Mouse (Mus musculus) intestine, embryonic 16.5 days (tissue): ENCODE data around the gene Fbxo34. TPM values are rescaled to one million over a fixed set of nuclear protein-coding genes. Genes with fewer than 3 reads are reported as not detected.

ENCODE experiments used
- ATAC-seq: fragments of 200-750 bp; cut with Nextera tagmentation; 2 replicates; pipeline ENCODE4 v1.8.0; 2017; ENCODE audit warnings: moderate TSS enrichment, moderate library complexity
- H3K27ac ChIP-seq: fragments of 300-500 bp; sonication (generic); 2 replicates; pipeline ENCODE4 v1.5.1; 2014; ENCODE audit warnings: mild to moderate bottlenecking, low read length
- H3K27me3 ChIP-seq: fragments of 300-500 bp; sonication (generic); replicated peaks from 2 replicates; pipeline ENCODE4 v1.6.1; 2014; ENCODE audit warnings: low read length, control low read depth, mixed read lengths; ENCODE audit not compliant: control insufficient read depth, insufficient read depth
- H3K36me3 ChIP-seq: fragments of 300-500 bp; sonication (generic); 2 replicates; pipeline ENCODE4 v1.6.1; 2014; ENCODE audit warnings: low read length, control low read depth; ENCODE audit not compliant: control insufficient read depth, insufficient read depth
- H3K4me1 ChIP-seq: fragments of 300-500 bp; sonication (generic); 2 replicates; pipeline ENCODE4 v1.6.1; 2014; ENCODE audit warnings: low read length, control low read depth, mixed read lengths; ENCODE audit not compliant: control insufficient read depth, insufficient read depth
- H3K4me2 ChIP-seq: fragments of 300-500 bp; sonication (generic); 2 replicates; pipeline ENCODE4 v1.6.1; 2014; ENCODE audit warnings: low read depth, low read length, control low read depth
- H3K4me3 ChIP-seq: fragments of 300-500 bp; sonication (generic); 2 replicates; pipeline ENCODE4 v1.5.1; 2014; ENCODE audit warnings: mild to moderate bottlenecking, low read length
- H3K9ac ChIP-seq: fragments of 300-500 bp; sonication (generic); 2 replicates; pipeline ENCODE4 v1.6.1; 2014; ENCODE audit warnings: low read depth, low read length
- H3K9me3 ChIP-seq: fragments of 300-500 bp; sonication (generic); 2 replicates; pipeline ENCODE4 v1.6.1; 2016; ENCODE audit warnings: low read length, control low read depth; ENCODE audit not compliant: control insufficient read depth
- WGBS: fragments of 180-500 bp; shearing (Covaris S2); extraction: QIAGEN DNeasy Blood & Tissue Kit; methylation state at CpG from one replicate; pipeline ENCODE4 v1.1.7; 2014; 5-methylcytosine and 5-hydroxymethylcytosine counted together
- polyA plus RNA-seq: library from polyadenylated mRNA; unstranded; fragments of >200 nt; fragmentation: Nextera tagmentation; extraction: Ambion mirVana; gene quantifications from 2 replicates; pipeline ENCODE4 v1.2.1, GENCODE M21; 2015

Fbxo34 gene
- polyA plus RNA-seq, 1 experiment from 2014 or later, result 20.4 TPM

DNA sequence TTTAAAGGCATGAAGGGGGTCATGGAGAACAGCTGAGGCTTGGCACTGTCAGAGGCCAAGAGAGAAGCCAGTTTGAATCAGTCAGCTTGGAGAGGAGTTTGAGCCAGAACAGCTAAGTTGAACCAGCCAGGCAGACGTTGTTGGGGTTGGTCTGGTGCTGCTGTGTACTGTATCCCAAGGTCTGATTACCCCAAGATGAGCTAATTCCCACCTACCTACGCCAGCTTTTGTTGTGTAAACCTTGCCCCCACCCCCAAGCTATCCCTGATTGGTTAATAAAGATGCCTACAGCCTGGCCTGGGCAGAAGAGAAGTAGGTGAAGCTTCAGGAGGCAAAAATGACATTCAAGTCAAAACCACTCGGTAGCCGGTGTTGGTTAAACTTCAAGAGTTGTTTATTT is 27.8 kb upstream of the Fbxo34 start:
- no peak overlapping the region for H3K4me3 ChIP-seq
- peaks cover 3% of the 10 kb centered on the region for H3K4me1 ChIP-seq
- WGBS, result 67% methylated on average over 4 of the region's 4 CpGs
- H3K27ac ChIP-seq, result no peak overlapping the region
- H3K9me3 ChIP-seq, result no peaks in the 10 kb centered on the region
- no peaks in the 10 kb centered on the region for H3K27me3 ChIP-seq
- H3K4me2 ChIP-seq, result no peak overlapping the region
- no peaks in the 10 kb centered on the region for H3K36me3 ChIP-seq
- ATAC-seq, result no peak
- H3K9ac ChIP-seq, result no peak overlapping the region

DNA sequence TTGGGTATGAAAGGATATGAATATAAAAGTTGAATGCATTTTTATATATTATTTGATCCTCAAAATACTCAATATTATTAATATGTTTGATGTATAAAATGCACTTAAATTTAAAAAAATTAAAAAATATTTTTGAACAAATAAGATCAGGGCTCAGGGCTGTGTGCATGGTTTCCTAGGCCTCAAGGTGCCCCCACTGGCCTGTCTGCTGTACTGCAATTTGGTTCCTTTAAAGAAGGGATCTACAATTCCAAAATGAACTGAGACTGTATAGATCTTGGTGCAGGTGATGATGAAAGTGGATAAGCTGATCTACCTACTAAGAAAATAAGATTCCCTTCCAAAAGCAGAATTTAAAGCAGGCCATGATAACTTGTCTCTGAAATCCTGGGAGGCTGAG is 17.2 kb upstream of the Fbxo34 start:
- Histone ChIP-seq H3K4me1 (no peaks in the 10 kb centered on the region), H3K9ac (no peak overlapping the region), H3K4me3 (no peak overlapping the region), H3K4me2 (no peak overlapping the region), H3K27ac (no peak overlapping the region), H3K36me3 (no peaks in the 10 kb centered on the region), H3K27me3 (no peaks in the 10 kb centered on the region), H3K9me3 (no peaks in the 10 kb centered on the region)
- no peak for ATAC-seq

DNA sequence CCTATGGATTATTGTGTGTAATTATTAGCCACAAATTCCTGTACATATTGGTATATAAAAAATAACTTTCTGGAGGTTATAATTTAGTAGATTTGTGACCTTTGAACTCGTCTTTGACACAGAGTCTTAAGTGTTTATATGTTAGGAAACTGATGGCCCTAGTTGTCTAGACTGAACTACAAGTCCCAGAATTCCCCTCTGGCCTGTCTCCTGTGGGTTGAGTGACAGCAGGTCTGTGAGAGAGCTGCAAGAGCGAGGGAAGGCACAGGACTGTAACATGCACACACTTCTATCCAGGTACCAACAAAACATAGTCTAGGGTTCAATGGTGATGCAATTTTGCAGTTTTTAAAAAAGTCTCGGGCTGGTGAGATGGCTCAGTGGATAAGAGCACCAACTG is 11.3 kb upstream of the Fbxo34 start:
- H3K4me1 ChIP-seq, result no peaks in the 10 kb centered on the region
- no peak overlapping the region for H3K9ac ChIP-seq
- ATAC-seq, result no peak
- no peaks in the 10 kb centered on the region for H3K36me3 ChIP-seq
- H3K4me3 ChIP-seq, result no peak overlapping the region
- H3K27ac ChIP-seq, result no peak overlapping the region
- H3K4me2 ChIP-seq, result no peak overlapping the region
- WGBS, result 74% methylated on average over 3 of the region's 3 CpGs
- H3K27me3 ChIP-seq, result no peaks in the 10 kb centered on the region
- peaks cover 2% of the 10 kb centered on the region; the same call in 1 of the 2 replicates for H3K9me3 ChIP-seq

DNA sequence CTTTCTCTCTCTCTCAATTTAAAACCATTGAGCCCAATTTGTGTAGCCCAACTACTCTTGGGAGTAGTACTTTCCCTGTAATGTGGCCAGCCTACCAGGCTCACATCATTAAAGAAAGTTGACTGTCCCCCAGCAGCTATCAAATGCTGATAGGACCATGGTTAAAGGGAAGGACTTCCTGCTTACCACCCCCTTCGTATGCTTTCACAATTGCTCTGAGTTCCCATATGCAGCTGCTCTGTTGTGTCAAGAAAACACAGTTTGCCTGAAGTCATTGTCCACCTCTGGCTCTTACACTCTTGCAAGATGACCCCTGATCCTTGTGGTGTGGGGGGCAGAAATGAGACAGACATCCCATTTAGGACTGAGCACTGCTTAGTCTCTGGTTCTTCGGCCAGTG is 5.3 kb upstream of the Fbxo34 start:
- H3K9ac ChIP-seq, result no peak overlapping the region
- 69% methylated on average over 2 of the region's 2 CpGs for WGBS
- H3K27ac ChIP-seq, result no peak overlapping the region
- H3K4me1 ChIP-seq, result no peaks in the 10 kb centered on the region
- ATAC-seq, result no peak
- H3K9me3 ChIP-seq, result peaks cover under 1% of the 10 kb centered on the region; the same call in 1 of the 2 replicates
- no peak overlapping the region for H3K4me3 ChIP-seq
- no peak overlapping the region for H3K4me2 ChIP-seq
- H3K36me3 ChIP-seq, result no peaks in the 10 kb centered on the region
- H3K27me3 ChIP-seq, result no peaks in the 10 kb centered on the region

DNA sequence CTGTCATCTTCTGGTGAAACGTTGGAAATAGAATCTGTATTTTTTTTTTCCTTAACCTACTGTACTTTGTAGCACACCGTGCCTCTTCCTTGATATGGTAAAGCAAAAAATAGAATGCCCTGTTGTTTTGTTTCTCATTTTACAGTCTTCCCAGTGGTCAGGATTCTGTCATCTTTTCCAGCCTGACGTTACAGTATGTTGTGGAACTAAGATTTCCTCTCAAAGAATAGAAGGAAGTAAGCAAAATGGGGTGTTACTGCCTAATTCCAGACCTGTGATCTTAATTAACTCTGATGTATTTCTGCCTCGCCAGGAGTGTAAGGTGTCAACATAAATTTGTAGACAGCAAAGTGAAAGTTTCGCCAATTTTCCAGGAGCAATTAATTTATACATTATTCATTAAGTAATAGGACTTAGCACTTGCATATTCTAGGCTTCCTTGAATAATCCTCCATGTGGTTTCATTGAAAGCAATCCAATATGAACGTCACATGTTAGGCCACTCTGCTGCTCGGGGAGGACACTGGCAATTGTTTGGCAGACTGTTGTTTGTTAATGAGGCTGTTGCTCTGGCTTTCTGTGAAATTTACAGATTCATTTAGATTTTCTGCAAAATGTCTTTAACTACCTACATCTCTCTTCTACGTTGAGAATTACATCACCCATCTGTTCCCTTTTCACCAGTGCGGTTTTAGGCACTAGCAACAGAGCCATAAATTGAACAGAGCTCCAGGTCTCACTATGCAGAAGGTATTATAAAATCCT is 4.7 kb upstream of the Fbxo34 start:
- Histone ChIP-seq H3K4me1 (no peaks in the 10 kb centered on the region), H3K36me3 (no peaks in the 10 kb centered on the region), H3K9me3 (no peaks in the 10 kb centered on the region), H3K9ac (no peak overlapping the region), H3K4me2 (no peak overlapping the region), H3K27me3 (no peaks in the 10 kb centered on the region), H3K4me3 (no peak overlapping the region), H3K27ac (no peak overlapping the region)
- no peak for ATAC-seq
- 64% methylated on average over 9 of the region's 9 CpGs for WGBS

DNA sequence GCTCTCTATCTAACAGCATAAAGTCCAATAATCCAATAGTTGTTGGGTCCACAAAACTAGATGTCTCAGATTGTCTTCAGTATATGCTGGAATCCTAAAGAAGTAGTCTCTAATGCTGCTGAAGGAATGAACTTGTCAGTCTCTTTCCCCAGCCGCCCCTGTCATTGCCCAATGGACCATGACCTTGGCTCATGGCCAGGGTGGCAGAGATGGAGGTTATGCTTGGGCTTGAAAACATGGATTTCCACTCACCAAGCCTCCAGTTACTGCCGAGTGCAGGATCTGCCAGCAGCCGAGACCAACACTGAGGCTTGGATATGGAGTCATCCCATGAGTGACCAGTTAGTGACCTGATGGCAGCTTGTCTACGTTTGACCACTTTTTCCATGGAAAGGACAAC is 9.3 kb downstream of the Fbxo34 start:
- no peak overlapping the region for H3K4me3 ChIP-seq
- no peak for ATAC-seq
- no peaks in the 10 kb centered on the region for H3K27me3 ChIP-seq
- H3K4me2 ChIP-seq, result no peak overlapping the region
- H3K36me3 ChIP-seq, result no peaks in the 10 kb centered on the region
- no peaks in the 10 kb centered on the region for H3K4me1 ChIP-seq
- H3K27ac ChIP-seq, result no peak overlapping the region
- H3K9me3 ChIP-seq, result no peaks in the 10 kb centered on the region
- no peak overlapping the region for H3K9ac ChIP-seq
- 85% methylated on average over 4 of the region's 4 CpGs for WGBS

DNA sequence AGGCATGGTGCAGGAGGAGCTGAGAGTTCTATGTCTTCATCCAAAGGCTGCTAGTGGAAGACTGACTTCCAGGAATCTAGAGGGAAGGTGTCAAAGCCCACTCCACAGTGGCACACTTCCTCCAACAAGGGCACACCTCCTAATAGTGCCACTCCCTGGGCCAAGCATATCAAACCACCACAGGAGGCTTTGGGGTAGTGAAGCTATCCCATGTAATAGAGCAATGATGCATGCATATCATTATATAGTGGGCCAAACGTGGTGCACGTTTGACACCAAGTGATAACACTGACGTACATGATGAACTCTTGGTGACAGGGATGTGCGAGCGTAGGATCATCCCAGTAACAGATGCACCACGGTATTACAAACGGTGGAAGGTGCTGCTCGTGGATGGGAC is 11.8 kb downstream of the Fbxo34 start:
- ATAC-seq, result no peak
- 84% methylated on average over 8 of the region's 8 CpGs for WGBS
- H3K27ac ChIP-seq, result no peak overlapping the region

DNA sequence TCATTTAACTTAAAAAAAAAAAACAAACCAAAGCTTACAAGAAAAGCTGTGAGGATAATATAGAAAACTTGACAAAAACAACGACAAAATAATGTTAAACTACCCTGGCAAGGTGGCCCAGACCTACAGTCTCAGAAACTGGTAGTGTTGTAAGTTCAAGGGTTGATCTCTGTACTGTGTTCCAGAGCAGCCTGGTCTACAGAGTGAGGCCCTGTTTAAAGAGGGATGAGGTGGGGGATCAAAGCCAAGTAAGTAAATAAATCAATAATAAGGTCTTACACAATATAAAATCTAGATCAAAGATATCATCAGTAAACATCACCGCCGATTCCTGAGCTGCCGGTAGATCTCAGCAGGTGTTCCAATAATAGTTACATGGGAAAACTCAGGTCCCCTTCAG is 12.2 kb downstream of the Fbxo34 start:
- Histone ChIP-seq H3K4me3 (no peak overlapping the region), H3K27me3 (no peaks in the 10 kb centered on the region), H3K9me3 (no peaks in the 10 kb centered on the region), H3K4me2 (no peak overlapping the region), H3K27ac (no peak overlapping the region), H3K4me1 (no peaks in the 10 kb centered on the region), H3K36me3 (no peaks in the 10 kb centered on the region), H3K9ac (no peak overlapping the region)
- ATAC-seq, result no peak
- 61% methylated on average over 4 of the region's 4 CpGs for WGBS

More for the DNA sequence above, 11.8 kb downstream of the Fbxo34 start:
- H3K4me1 ChIP-seq, result no peaks in the 10 kb centered on the region
- no peaks in the 10 kb centered on the region for H3K9me3 ChIP-seq
- H3K27me3 ChIP-seq, result no peaks in the 10 kb centered on the region
- H3K4me2 ChIP-seq, result no peak overlapping the region
- no peak overlapping the region for H3K9ac ChIP-seq
- H3K4me3 ChIP-seq, result no peak overlapping the region
- no peaks in the 10 kb centered on the region for H3K36me3 ChIP-seq

DNA sequence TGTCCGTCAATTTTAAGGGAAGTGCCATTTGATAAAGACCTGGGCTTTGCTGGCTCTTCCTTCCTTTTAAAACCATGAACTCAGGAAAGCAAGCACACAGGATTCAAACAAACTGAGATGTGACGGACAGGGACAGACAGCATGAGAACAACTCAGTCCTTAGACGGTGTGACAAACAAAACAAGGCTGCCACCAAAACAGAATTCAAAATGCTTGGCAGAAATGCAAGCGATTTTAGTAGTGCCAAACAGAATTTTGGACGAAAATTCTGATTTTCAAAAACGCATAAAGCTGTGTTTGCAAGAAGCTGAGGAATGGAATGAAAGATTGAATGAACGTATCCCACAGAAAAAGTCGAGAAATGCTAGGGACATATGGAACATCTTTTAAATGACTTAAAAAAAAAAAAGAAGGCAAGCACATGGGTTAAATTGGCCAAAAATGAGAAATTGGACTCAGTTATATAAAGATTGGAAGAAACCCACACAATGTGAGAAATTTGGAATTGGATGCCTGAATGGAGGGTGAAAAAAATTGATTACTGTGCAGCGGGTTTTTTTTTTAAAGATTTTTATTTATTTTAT is 12.7 kb downstream of the Fbxo34 start:
- no peaks in the 10 kb centered on the region for H3K36me3 ChIP-seq
- WGBS, result 81% methylated on average over 9 of the region's 9 CpGs
- no peaks in the 10 kb centered on the region for H3K4me1 ChIP-seq
- no peak overlapping the region for H3K27ac ChIP-seq
- H3K9me3 ChIP-seq, result no peaks in the 10 kb centered on the region
- ATAC-seq, result no peak
- no peak overlapping the region for H3K9ac ChIP-seq
- H3K27me3 ChIP-seq, result no peaks in the 10 kb centered on the region
- no peak overlapping the region for H3K4me2 ChIP-seq
- no peak overlapping the region for H3K4me3 ChIP-seq

DNA sequence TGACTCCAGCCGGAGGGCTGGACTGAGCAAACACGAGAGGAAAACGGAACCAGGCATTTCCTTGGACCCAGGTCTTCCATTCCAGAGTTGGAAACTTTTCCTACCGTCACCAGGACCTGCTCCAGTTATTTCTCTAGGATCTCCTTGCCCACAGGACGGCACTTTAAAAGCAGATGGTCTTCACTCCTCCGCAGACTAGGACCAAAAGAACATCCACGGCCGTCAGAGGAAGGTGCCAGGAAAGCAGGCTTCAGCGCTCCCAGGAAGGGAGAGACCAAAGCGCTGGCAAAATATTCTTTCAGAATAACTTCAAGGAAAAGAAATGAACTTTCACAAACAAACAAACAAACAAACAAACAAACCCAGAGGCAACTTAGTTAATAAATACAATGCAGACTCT is 14.2 kb downstream of the Fbxo34 start:
- H3K4me2 ChIP-seq, result no peak overlapping the region
- H3K27ac ChIP-seq, result no peak overlapping the region
- no peak overlapping the region for H3K9ac ChIP-seq
- WGBS, result 78% methylated on average over 10 of the region's 10 CpGs
- H3K4me1 ChIP-seq, result no peaks in the 10 kb centered on the region
- no peaks in the 10 kb centered on the region for H3K9me3 ChIP-seq
- ATAC-seq, result no peak
- no peak overlapping the region for H3K4me3 ChIP-seq
- no peaks in the 10 kb centered on the region for H3K27me3 ChIP-seq
- no peaks in the 10 kb centered on the region for H3K36me3 ChIP-seq
